Mouse (Mus musculus): ENCODE data around the gene Ccdc66.

DNA sequence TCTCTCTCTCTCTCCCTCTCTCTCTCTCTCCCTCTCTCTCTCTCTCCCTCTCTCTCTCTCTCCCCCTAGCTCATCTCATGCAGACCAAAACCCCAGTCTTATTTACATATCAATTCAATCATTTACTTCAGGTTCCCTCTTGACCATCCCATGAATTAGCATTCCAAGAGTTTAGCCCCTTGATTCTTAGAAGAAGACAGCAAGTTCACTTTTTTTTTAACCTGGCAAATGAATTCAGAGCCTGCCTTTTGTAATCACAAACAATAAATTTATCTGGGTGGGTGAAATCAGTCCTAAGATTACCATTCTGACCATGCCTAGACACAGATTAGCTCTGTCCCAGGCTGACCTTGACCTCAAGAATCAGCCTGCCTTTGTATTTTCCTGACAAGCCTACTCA lies 16.3 kb upstream of the Ccdc66 start:
- no peak for TF ChIP-seq CTCF (conservative IDR thresholded peaks at IDR 0.05; ENCODE audit: low read length)
- no peak for TF ChIP-seq POU5F1 (IDR thresholded peaks at IDR 0.05; ENCODE audit: borderline replicate concordance, low read length)
